Comparison of ENCODE assay signal across 8 mouse cellular contexts in genomic region chr7:4739544-4740275, GRCm38 (mm10). TPM values are rescaled to one million over a fixed set of nuclear protein-coding genes. Genes with fewer than 3 reads are reported as not detected.
DNase-seq lines count a peak whose midpoint lies in the region; ATAC-seq and TF ChIP-seq lines count a peak whose summit lies in the region.

Gene Kmt5c (plus strand): TSS chr7:4740115.

- H3K4me3 ChIP-seq in E14TG2a.4 (replicated peaks; ENCODE audit: low read length): peak within 1 kb of the TSS; percentile 96
- H3K4me3 ChIP-seq in forebrain, embryonic 12.5 days (replicated peaks): peak within 1 kb of the TSS; percentile 73
- peak within 1 kb of the TSS; percentile 87 for H3K4me3 ChIP-seq in heart, postnatal 0 days (ENCODE audit: low read depth, low read length)
- H3K4me3 ChIP-seq in liver, embryonic 16.5 days (ENCODE audit: low read depth, low read length): peak within 1 kb of the TSS; percentile 83
- H3K4me3 ChIP-seq in neural tube, embryonic 13.5 days: peak within 1 kb of the TSS; percentile 74
- H3K4me3 ChIP-seq in testis, adult 2 months (ENCODE audit: control insufficient read depth, low read depth, low read length): peak within 1 kb of the TSS; percentile 85

- H3K27me3 ChIP-seq in E14TG2a.4 (ENCODE audit: insufficient read depth, low read length): no peaks in the 10 kb centered on the region
- H3K27me3 ChIP-seq in forebrain, embryonic 12.5 days: no peaks in the 10 kb centered on the region
- no peaks in the 10 kb centered on the region for H3K27me3 ChIP-seq in heart, postnatal 0 days (ENCODE audit: control insufficient read depth, insufficient read depth, low read length)
- no peaks in the 10 kb centered on the region for H3K27me3 ChIP-seq in liver, embryonic 16.5 days (ENCODE audit: control insufficient read depth, insufficient read depth, low read depth, low read length)
- H3K27me3 ChIP-seq in neural tube, embryonic 13.5 days: no peaks in the 10 kb centered on the region
- H3K27me3 ChIP-seq in testis, adult 2 months (ENCODE audit: control insufficient read depth, insufficient read depth, low read length): no peaks in the 10 kb centered on the region

- H3K9me3 ChIP-seq in E14TG2a.4 (ENCODE audit: low read length): no peaks in the 10 kb centered on the region
- no peaks in the 10 kb centered on the region for H3K9me3 ChIP-seq in forebrain, embryonic 12.5 days
- H3K9me3 ChIP-seq in heart, postnatal 0 days (replicated peaks; ENCODE audit: control insufficient read depth, low read length): no peaks in the 10 kb centered on the region
- H3K9me3 ChIP-seq in liver, embryonic 16.5 days (replicated peaks; ENCODE audit: control insufficient read depth, low read length): no peaks in the 10 kb centered on the region
- H3K9me3 ChIP-seq in neural tube, embryonic 13.5 days: no peaks in the 10 kb centered on the region

- H3K9ac ChIP-seq in forebrain, embryonic 12.5 days: peak within 1 kb of the TSS; percentile 94
- peak within 1 kb of the TSS; percentile 84 for H3K9ac ChIP-seq in heart, postnatal 0 days (replicated peaks; ENCODE audit: low read depth, low read length)
- peak within 1 kb of the TSS; percentile 90 for H3K9ac ChIP-seq in liver, embryonic 16.5 days (ENCODE audit: low read depth, low read length)
- H3K9ac ChIP-seq in neural tube, embryonic 13.5 days: peak within 1 kb of the TSS; percentile 92

- peak; percentile 98 for ATAC-seq in forebrain, embryonic 12.5 days (ENCODE audit: low FRiP score)
- ATAC-seq in heart, postnatal 0 days (ENCODE audit: insufficient read depth, low read depth): peak; percentile 95
- peak; percentile 88 for ATAC-seq in liver, embryonic 16.5 days (ENCODE audit: low read depth)
- peak; percentile 98 for ATAC-seq in neural tube, embryonic 13.5 days (ENCODE audit: low read depth)

- peak; percentile 91 for TF ChIP-seq POLR2A in testis, adult 2 months (IDR thresholded peaks at IDR 0.05; ENCODE audit: control insufficient read depth, low read depth, low read length)

- H3K27ac ChIP-seq in forebrain, embryonic 12.5 days: peak within 1 kb of the TSS; percentile 93
- H3K27ac ChIP-seq in heart, postnatal 0 days (ENCODE audit: low read depth): peak within 1 kb of the TSS; percentile 92
- peak within 1 kb of the TSS; percentile 93 for H3K27ac ChIP-seq in liver, embryonic 16.5 days (ENCODE audit: low read length)
- H3K27ac ChIP-seq in neural tube, embryonic 13.5 days (replicated peaks): peak within 1 kb of the TSS; percentile 95
- peak within 1 kb of the TSS; percentile 88 for H3K27ac ChIP-seq in testis, adult 2 months (ENCODE audit: control insufficient read depth, insufficient read depth, low read depth, low read length)

- peak; percentile 98 for DNase-seq in c-Kit-positive CD71-positive TER-119-positive erythroid progenitor cells, embryonic 14.5 days (ENCODE audit: low spot score)
- peak; percentile 100 for DNase-seq in heart, postnatal 0 days (ENCODE audit: low spot score)
- DNase-seq in kidney, postnatal 4 days: peak; percentile 95 to 97

- peak; percentile 46; the same call in 1 of the 2 replicates for TF ChIP-seq EP300 in heart, postnatal 0 days (IDR thresholded peaks at IDR 0.05; ENCODE audit: low read depth)

- H3K4me2 ChIP-seq in forebrain, embryonic 12.5 days: peak within 1 kb of the TSS; percentile 92
- H3K4me2 ChIP-seq in heart, postnatal 0 days (ENCODE audit: low read depth, low read length): peak within 1 kb of the TSS; percentile 96
- peak within 1 kb of the TSS; percentile 91 for H3K4me2 ChIP-seq in liver, embryonic 16.5 days (ENCODE audit: low read depth, low read length)
- peak within 1 kb of the TSS; percentile 85 for H3K4me2 ChIP-seq in neural tube, embryonic 13.5 days

- peaks cover 35% of the 10 kb centered on the region for H3K36me3 ChIP-seq in E14TG2a.4 (ENCODE audit: insufficient read depth, low read length)
- peaks cover 14% of the 10 kb centered on the region for H3K36me3 ChIP-seq in forebrain, embryonic 12.5 days (replicated peaks)
- peaks cover 21% of the 10 kb centered on the region for H3K36me3 ChIP-seq in heart, postnatal 0 days (replicated peaks; ENCODE audit: control insufficient read depth, insufficient read depth, low read length)
- H3K36me3 ChIP-seq in liver, embryonic 16.5 days (ENCODE audit: control insufficient read depth, insufficient read depth): 0 out of 2 replicates have a peak, but pooled peaks cover 2% of the 10 kb centered on the region
- peaks cover 22% of the 10 kb centered on the region for H3K36me3 ChIP-seq in neural tube, embryonic 13.5 days
- peaks cover 2% of the 10 kb centered on the region; the same call in 1 of the 2 replicates for H3K36me3 ChIP-seq in testis, adult 2 months (ENCODE audit: control insufficient read depth, insufficient read depth, low read length)

- under 1% methylated on average over 42 of the region's 44 CpGs for WGBS in forebrain, embryonic 12.5 days
- under 1% methylated on average over 31 of the region's 44 CpGs for WGBS in heart, postnatal 0 days
- under 1% methylated on average over 38 of the region's 44 CpGs for WGBS in liver, embryonic 16.5 days (ENCODE audit: insufficient replicate concordance)
- under 1% methylated on average over 42 of the region's 44 CpGs for WGBS in neural tube, embryonic 13.5 days

- H3K4me1 ChIP-seq in E14TG2a.4 (replicated peaks; ENCODE audit: low read depth, low read length): peaks cover 50% of the 10 kb centered on the region
- peaks cover 41% of the 10 kb centered on the region for H3K4me1 ChIP-seq in forebrain, embryonic 12.5 days
- H3K4me1 ChIP-seq in heart, postnatal 0 days (ENCODE audit: control insufficient read depth, insufficient read depth): peaks cover 19% of the 10 kb centered on the region
- H3K4me1 ChIP-seq in liver, embryonic 16.5 days (ENCODE audit: control insufficient read depth, low read depth, low read length): peaks cover 45% of the 10 kb centered on the region
- peaks cover 40% of the 10 kb centered on the region for H3K4me1 ChIP-seq in neural tube, embryonic 13.5 days (replicated peaks)
- peaks cover 20% of the 10 kb centered on the region for H3K4me1 ChIP-seq in testis, adult 2 months (ENCODE audit: control insufficient read depth, insufficient read depth, low read length)

- TF ChIP-seq CTCF in E14TG2a.4 (conservative IDR thresholded peaks at IDR 0.05; ENCODE audit: low read length): no peak
- peak; percentile 29 for TF ChIP-seq CTCF in heart, postnatal 0 days (IDR thresholded peaks at IDR 0.05; ENCODE audit: low read depth)
- TF ChIP-seq CTCF in testis, adult 2 months (IDR thresholded peaks at IDR 0.05; ENCODE audit: control insufficient read depth, insufficient read depth, insufficient replicate concordance, low read depth, low read length): no peak

RNA-seq across cellular contexts. Expression of gene Kmt5c, which starts in this region (rescaled TPM):
- 78.9 and 94.2 TPM in 2 replicates for polyA plus RNA-seq in forebrain, embryonic 12.5 days (2016; fragmentation: Nextera tagmentation; extraction: Ambion mirVana)
- total RNA-seq in heart, postnatal 0 days (2014; rRNA removed; ENCODE audit: low replicate concordance): 59.1 and 62.9 TPM in 2 replicates
- 38.3 and 42.9 TPM in 2 replicates for polyA plus RNA-seq in heart, postnatal 0 days (2015; fragmentation: Nextera tagmentation; extraction: Ambion mirVana)
- 41.3 and 47.4 TPM in 2 replicates for polyA plus RNA-seq in liver, embryonic 16.5 days (2015; fragmentation: Nextera tagmentation; extraction: Ambion mirVana)
- 84.0 and 84.7 TPM in 2 replicates for polyA plus RNA-seq in neural tube, embryonic 13.5 days (2015; fragmentation: Nextera tagmentation; extraction: Ambion mirVana)
- 35.7 and 37.0 TPM in 2 replicates for polyA plus RNA-seq in testis, adult 2 months (2012; rRNA removed)

Comparison
In these comparisons a context has a peak if more than half of its experiments do, and no peak if none do; other contexts are left out.
1. Peak in every context shown above with its lines: DNase-seq, ATAC-seq, H3K4me3 ChIP-seq and H3K27ac ChIP-seq.